ENCODE assay signal across 11 mouse cellular contexts in genomic region chr11:107272351-107272975, GRCm38 (mm10).
DNase-seq lines count a peak whose midpoint lies in the region; ATAC-seq lines count a peak whose summit lies in the region.
"Had no signal": no experiment of that assay in that cellular context is flagged by ENCODE, and none has a peak within 500 bp of the region (broad histone marks: within the 10 kb centered on the region; RNA-seq: fewer than 3 reads in every experiment).

No protein-coding gene starts in this region.

- H3K4me1 ChIP-seq in neural tube, embryonic 13.5 days (replicated peaks): peaks cover 20% of the 10 kb centered on the region
- H3K4me1 ChIP-seq in heart, embryonic 14.5 days (ENCODE audit: control insufficient read depth in 2 of 2, insufficient read depth in 2 of 2, low read length in 2 of 2): peaks cover 27 to 36% of the 10 kb centered on the region in 2 experiments
- H3K4me1 ChIP-seq in neural tube, embryonic 15.5 days: peaks cover 11% of the 10 kb centered on the region

- WGBS in neural tube, embryonic 13.5 days: 66% methylated on average over 11 of the region's 11 CpGs
- WGBS in heart, embryonic 14.5 days: 35% methylated on average over 11 of the region's 11 CpGs
- WGBS in neural tube, embryonic 15.5 days: 55% methylated on average over 11 of the region's 11 CpGs

- H3K27me3 ChIP-seq in neural tube, embryonic 13.5 days: no peaks in the 10 kb centered on the region
- no peaks in the 10 kb centered on the region for H3K27me3 ChIP-seq in heart, embryonic 14.5 days (ENCODE audit: control insufficient read depth, insufficient read depth, low read length)
- H3K27me3 ChIP-seq in neural tube, embryonic 15.5 days (replicated peaks): no peaks in the 10 kb centered on the region
- H3K27me3 ChIP-seq: CH12.LX; megakaryocyte, embryonic 14.5 days had no signal

- ATAC-seq in neural tube, embryonic 13.5 days (ENCODE audit: low read depth): peak; percentile 41; the same call in 1 of the 2 replicates
- ATAC-seq in heart, embryonic 14.5 days (ENCODE audit: insufficient number of reproducible peaks, insufficient read depth, low FRiP score, low read depth): no peak
- ATAC-seq in neural tube, embryonic 15.5 days (ENCODE audit: low FRiP score): 0 out of 2 replicates have a peak, but pooled peaks have one; percentile 38

- no peak overlapping the region for H3K4me3 ChIP-seq in neural tube, embryonic 13.5 days
- no peak overlapping the region for H3K4me3 ChIP-seq in heart, embryonic 14.5 days (ENCODE audit: control insufficient read depth in 1 of 2, insufficient read depth in 1 of 2, low read depth in 1 of 2, low read length in 2 of 2)
- H3K4me3 ChIP-seq in neural tube, embryonic 15.5 days (replicated peaks): no peak overlapping the region
- H3K4me3 ChIP-seq: megakaryocyte, embryonic 14.5 days had no signal

- peaks cover 11% of the 10 kb centered on the region; the same call in 1 of the 2 replicates for H3K36me3 ChIP-seq in neural tube, embryonic 13.5 days
- no peaks in the 10 kb centered on the region for H3K36me3 ChIP-seq in heart, embryonic 14.5 days (ENCODE audit: control insufficient read depth, insufficient read depth, low read length)
- H3K36me3 ChIP-seq in neural tube, embryonic 15.5 days: no peaks in the 10 kb centered on the region

- no peak overlapping the region for H3K9ac ChIP-seq in neural tube, embryonic 13.5 days
- 0 out of 2 replicates have a peak overlapping the region, but pooled peaks have one; percentile 5 for H3K9ac ChIP-seq in heart, embryonic 14.5 days (ENCODE audit: low read length)
- H3K9ac ChIP-seq in neural tube, embryonic 15.5 days (replicated peaks): no peak overlapping the region

- H3K4me2 ChIP-seq in neural tube, embryonic 13.5 days: no peak overlapping the region
- peak overlapping the region; percentile 48 for H3K4me2 ChIP-seq in heart, embryonic 14.5 days (ENCODE audit: low read length)
- no peak overlapping the region for H3K4me2 ChIP-seq in neural tube, embryonic 15.5 days

- H3K9me3 ChIP-seq in neural tube, embryonic 13.5 days: peaks cover 5% of the 10 kb centered on the region; the same call in 1 of the 2 replicates
- peaks cover 4% of the 10 kb centered on the region; the same call in 1 of the 2 replicates for H3K9me3 ChIP-seq in heart, embryonic 14.5 days (ENCODE audit: control insufficient read depth, low read length)
- no peaks in the 10 kb centered on the region for H3K9me3 ChIP-seq in neural tube, embryonic 15.5 days (replicated peaks)

- H3K27ac ChIP-seq in neural tube, embryonic 13.5 days (replicated peaks): peak overlapping the region; percentile 80
- peak overlapping the region; percentile 39 to 55; a peak in 2 of 4 replicates for H3K27ac ChIP-seq in heart, embryonic 14.5 days (replicated peaks in 1 of 2; ENCODE audit: control insufficient read depth in 1 of 2, insufficient read depth in 1 of 2, low read depth in 2 of 2, low read length in 2 of 2)
- peak overlapping the region; percentile 72 for H3K27ac ChIP-seq in neural tube, embryonic 15.5 days (replicated peaks)

- DNase-seq in gastrocnemius, postnatal 10 days: peak; percentile 37
- DNase-seq in gastrocnemius, adult 18-20 months (ENCODE audit: low spot score): no peak
- no peak for DNase-seq in neural tube, embryonic 10.5 days (ENCODE audit: extremely low spot score, low spot score)
- no peak for DNase-seq in gastrocnemius, adult 8-10 months (ENCODE audit: low spot score in 2 of 2)
- no peak for DNase-seq in frontal cortex, postnatal 10 days (ENCODE audit: low spot score in 2 of 2)
- DNase-seq: gastrocnemius, postnatal 25 days had no signal
